Mouse (Mus musculus) CH12.LX (cell line): Measurements from ENCODE around the gene Grik1.

ENCODE experiments used
- CTCF ChIP-seq, 2 experiments: IDR thresholded peaks in 1 of 2; conservative IDR thresholded peaks in 1 of 2; 2 replicates each; pipeline ENCODE4 v1.5.1; 2011 to 2012; ENCODE audit warnings: low read depth in 2 of 2, low read length in 2 of 2, improper control_type of control experiment in 1 of 2, inconsistent platforms in 1 of 2, mild to moderate bottlenecking in 1 of 2, moderate library complexity in 1 of 2
- GABPA ChIP-seq: IDR thresholded peaks from 2 replicates; pipeline ENCODE4 v1.6.1; 2012; ENCODE audit warnings: low read depth, low read length, improper control_type of control experiment, inconsistent platforms; ENCODE audit not compliant: insufficient replicate concordance
- MAX ChIP-seq: IDR thresholded peaks from 2 replicates; pipeline ENCODE4 v1.6.1; 2011; ENCODE audit warnings: low read length, improper control_type of control experiment
- MXI1 ChIP-seq: IDR thresholded peaks from 2 replicates; pipeline ENCODE4 v1.6.1; 2011; ENCODE audit warnings: mild to moderate bottlenecking, low read depth, low read length, improper control_type of control experiment
- NRF1 ChIP-seq: IDR thresholded peaks from 2 replicates; pipeline ENCODE4 v1.6.1; 2014; ENCODE audit warnings: low read depth, mild to moderate bottlenecking, inconsistent platforms, low read length, improper control_type of control experiment, moderate library complexity
- POLR2AphosphoS2 ChIP-seq: IDR thresholded peaks from 2 replicates; pipeline ENCODE4 v1.6.1; 2011; ENCODE audit warnings: low read depth, low read length, improper control_type of control experiment
- RAD21 ChIP-seq: IDR thresholded peaks from 2 replicates; pipeline ENCODE4 v1.6.1; 2011; ENCODE audit warnings: low read depth, mild to moderate bottlenecking, low read length, improper control_type of control experiment, moderate library complexity
- TCF12 ChIP-seq: IDR thresholded peaks from 2 replicates; pipeline ENCODE4 v1.6.1; 2014; ENCODE audit warnings: low read depth, mild to moderate bottlenecking, inconsistent platforms, low read length, improper control_type of control experiment
- UBTF ChIP-seq: IDR thresholded peaks from 2 replicates; pipeline ENCODE4 v1.6.1; 2012; ENCODE audit warnings: low read depth, mild to moderate bottlenecking, inconsistent platforms, low read length, improper control_type of control experiment, moderate library complexity
- USF2 ChIP-seq: conservative IDR thresholded peaks from 2 replicates; pipeline ENCODE4 v1.6.1; 2011; ENCODE audit warnings: low read depth, low read length, improper control_type of control experiment
- ZNF384 ChIP-seq: IDR thresholded peaks from 2 replicates; pipeline ENCODE4 v1.6.1; 2012; ENCODE audit warnings: low read depth, low read length, improper control_type of control experiment, inconsistent platforms

GRCm38 (mm10) chr16:87916209-87917156, 373.6 kb downstream of the Grik1 start:
- TF ChIP-seq GABPA (no peak), CTCF (conservative IDR thresholded peaks at IDR 0.05 in 1 of 2, IDR thresholded peaks at IDR 0.05 in 1 of 2; ENCODE audit: low read depth in 2 of 2, low read length in 2 of 2) (no peak), MXI1 (peak; percentile 81; the same call in 1 of the 2 replicates), USF2 (no peak), ZNF384 (peak; percentile 48), NRF1 (peak; percentile 21; the same call in 1 of the 2 replicates), RAD21 (no peak; the same call in none of the 2 replicates), TCF12 (peak; percentile 82), POLR2AphosphoS2 (peak; percentile 48; the same call in 1 of the 2 replicates), MAX (peak; percentile 84), UBTF (no peak)
